Mouse (Mus musculus) lung, embryonic 14.5 days (tissue): ENCODE data around the gene Chd2. TPM values are rescaled to one million over a fixed set of nuclear protein-coding genes. Genes with fewer than 3 reads are reported as not detected.

Experiments used
- ATAC-seq: fragments of 200-750 bp; cut with Nextera tagmentation; 2 replicates; pipeline ENCODE4 v1.8.0; 2017; ENCODE audit warnings: mild to moderate bottlenecking, moderate TSS enrichment, moderate library complexity; ENCODE audit not compliant: insufficient read depth
- DNase-seq: peaks from one replicate; pipeline ENCODE4 v3.0.0-alpha.2; 2015
- H3K27ac ChIP-seq: fragments of 300-500 bp; sonication (generic); 2 replicates; pipeline ENCODE4 v1.5.1; 2014; ENCODE audit warnings: low read depth, mild to moderate bottlenecking, moderate library complexity
- H3K27me3 ChIP-seq: fragments of 300-500 bp; sonication (generic); 2 replicates; pipeline ENCODE4 v1.6.1; 2014; ENCODE audit warnings: low read length, control low read depth; ENCODE audit not compliant: insufficient read depth
- H3K36me3 ChIP-seq: fragments of 300-500 bp; sonication (generic); 2 replicates; pipeline ENCODE4 v1.6.1; 2014; ENCODE audit warnings: control low read depth; ENCODE audit not compliant: insufficient read depth
- H3K4me1 ChIP-seq: fragments of 300-500 bp; sonication (generic); 2 replicates; pipeline ENCODE4 v1.6.1; 2014; ENCODE audit warnings: antibody characterized with exemption, control low read depth; ENCODE audit not compliant: insufficient read depth
- H3K4me2 ChIP-seq: fragments of 300-500 bp; sonication (generic); 2 replicates; pipeline ENCODE4 v1.6.1; 2014; ENCODE audit warnings: mild to moderate bottlenecking
- H3K4me3 ChIP-seq: fragments of 300-500 bp; sonication (generic); 2 replicates; pipeline ENCODE4 v1.5.1; 2014; ENCODE audit warnings: low read depth, low read length
- H3K9ac ChIP-seq: fragments of 300-500 bp; sonication (generic); 2 replicates; pipeline ENCODE4 v1.6.1; 2014
- H3K9me3 ChIP-seq: fragments of 300-500 bp; sonication (generic); 2 replicates; pipeline ENCODE4 v1.6.1; 2016; ENCODE audit warnings: low read depth, low read length, control low read depth
- CTCF ChIP-seq: IDR thresholded peaks from 2 replicates; pipeline ENCODE4 v1.5.1; 2016; ENCODE audit warnings: antibody characterized with exemption, low read depth
- WGBS: fragments of 180-500 bp; shearing (Covaris S2); extraction: QIAGEN DNeasy Blood & Tissue Kit; methylation state at CpG from one replicate; pipeline ENCODE4 v1.1.7; 2014; 5-methylcytosine and 5-hydroxymethylcytosine counted together
- polyA plus RNA-seq: library from polyadenylated mRNA; unstranded; fragments of >200 nt; fragmentation: Nextera tagmentation; extraction: Ambion mirVana; gene quantifications from 2 replicates; pipeline ENCODE4 v1.2.1, GENCODE M21; 2014

The Chd2 gene
- polyA plus RNA-seq, 1 experiment from 2014 or later: 62.1 TPM

- peak overlapping the region; percentile 94 for H3K9ac ChIP-seq
- peak overlapping the region; percentile 98 for H3K27ac ChIP-seq
- ATAC-seq (peak; percentile 80), DNase-seq (peak; percentile 96)
- TF ChIP-seq CTCF: no peak
- H3K4me1 ChIP-seq: peaks cover 15% of the 10 kb centered on the region
- WGBS: under 1% methylated on average over 42 of the region's 42 CpGs
- H3K4me3 ChIP-seq: peak overlapping the region; percentile 84
- H3K4me2 ChIP-seq: peak overlapping the region; percentile 79
- H3K9me3 ChIP-seq: no peaks in the 10 kb centered on the region
- 0 out of 2 replicates have a peak, but pooled peaks cover 3% of the 10 kb centered on the region for H3K36me3 ChIP-seq
- no peaks in the 10 kb centered on the region for H3K27me3 ChIP-seq
These were observed 150.6 kb downstream of the Chd2 start for GRCm38 (mm10) chr7:73391002-73391517.

- Histone ChIP-seq H3K36me3 (0 out of 2 replicates have a peak, but pooled peaks cover 3% of the 10 kb centered on the region), H3K27ac (peak overlapping the region; percentile 98), H3K9ac (peak overlapping the region; percentile 94), H3K4me1 (peaks cover 10% of the 10 kb centered on the region; the same call in 1 of the 2 replicates), H3K9me3 (no peaks in the 10 kb centered on the region), H3K4me3 (peak overlapping the region; percentile 84), H3K27me3 (no peaks in the 10 kb centered on the region), H3K4me2 (peak overlapping the region; percentile 79)
- 3% methylated on average over 18 of the region's 18 CpGs for WGBS
- DNase-seq (no peak), ATAC-seq (peak; percentile 33)
- TF ChIP-seq CTCF: no peak
These were observed 151.1 kb downstream of the Chd2 start for GRCm38 (mm10) chr7:73390426-73391001.

DNA sequence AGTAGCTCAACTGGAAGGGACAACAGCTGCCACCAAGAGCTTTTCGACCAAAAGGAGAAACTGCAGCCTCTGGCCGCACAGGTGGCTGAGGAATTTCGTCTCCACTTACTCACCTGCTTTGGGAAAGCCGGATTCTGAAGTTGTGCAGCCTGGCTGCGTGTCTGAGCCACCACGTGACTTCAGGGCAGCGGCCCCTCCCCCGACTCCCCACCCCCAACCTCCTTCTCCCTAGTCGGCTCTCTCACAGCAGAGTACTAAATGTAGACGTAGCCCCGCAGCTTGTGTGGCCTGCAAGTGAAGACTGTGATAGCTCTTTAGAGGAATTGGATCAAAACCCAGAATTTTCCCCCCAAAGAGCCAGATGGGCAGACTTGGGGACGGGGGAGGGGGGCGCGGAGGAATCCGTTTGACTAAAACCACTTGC lies 151.7 kb downstream of the Chd2 start:
- peak overlapping the region; percentile 98 for H3K27ac ChIP-seq
- H3K4me3 ChIP-seq: peak overlapping the region; percentile 84
- peak; percentile 73 for DNase-seq
- H3K36me3 ChIP-seq: 0 out of 2 replicates have a peak, but pooled peaks cover under 1% of the 10 kb centered on the region
- peaks cover 10% of the 10 kb centered on the region; the same call in 1 of the 2 replicates for H3K4me1 ChIP-seq
- peak; percentile 13; the same call in 1 of the 2 replicates for ATAC-seq
- H3K9ac ChIP-seq: peak overlapping the region; percentile 23; the same call in 1 of the 2 replicates
- TF ChIP-seq CTCF: no peak
- no peaks in the 10 kb centered on the region for H3K27me3 ChIP-seq
- no peaks in the 10 kb centered on the region for H3K9me3 ChIP-seq
- H3K4me2 ChIP-seq: peak overlapping the region; percentile 79
- WGBS: 3% methylated on average over 15 of the region's 15 CpGs

DNA sequence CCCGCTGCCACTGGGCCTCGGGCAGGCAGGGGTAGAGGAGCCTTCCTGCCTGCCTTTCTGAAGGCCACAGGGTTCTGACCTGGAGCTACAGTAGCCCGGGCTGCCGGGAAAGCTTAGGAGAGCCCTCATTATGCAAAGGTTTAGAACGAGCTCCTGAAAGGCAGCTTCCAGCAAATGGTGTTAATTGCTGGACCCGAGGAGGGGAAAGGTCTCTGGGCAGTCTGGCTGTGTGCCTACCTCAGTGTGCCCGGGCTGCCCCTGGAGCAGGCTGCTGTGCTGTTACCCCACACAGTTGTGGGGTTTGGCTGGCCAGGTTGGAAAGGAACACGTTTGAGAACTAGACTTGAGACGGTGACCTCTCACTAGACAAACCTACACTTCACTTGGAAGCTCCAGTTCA lies 152.2 kb downstream of the Chd2 start:
- no peaks in the 10 kb centered on the region for H3K27me3 ChIP-seq
- peak overlapping the region; percentile 23; the same call in 1 of the 2 replicates for H3K9ac ChIP-seq
- 9% methylated on average over 9 of the region's 9 CpGs for WGBS
- peaks cover 10% of the 10 kb centered on the region; the same call in 1 of the 2 replicates for H3K4me1 ChIP-seq
- H3K4me3 ChIP-seq: 0 out of 2 replicates have a peak overlapping the region, but pooled peaks have one; percentile 84
- no peaks in the 10 kb centered on the region for H3K9me3 ChIP-seq
- DNase-seq (no peak), ATAC-seq (no peak)
- peak overlapping the region; percentile 79 for H3K4me2 ChIP-seq
- H3K36me3 ChIP-seq: no peaks in the 10 kb centered on the region
- peak overlapping the region; percentile 98 for H3K27ac ChIP-seq
- no peak for TF ChIP-seq CTCF

GRCm38 (mm10) chr7:73388866-73389265 lies 152.8 kb downstream of the Chd2 start:
- H3K36me3 ChIP-seq: no peaks in the 10 kb centered on the region
- H3K4me3 ChIP-seq: no peak overlapping the region
- H3K9ac ChIP-seq: no peak overlapping the region
- H3K9me3 ChIP-seq: no peaks in the 10 kb centered on the region
- H3K27me3 ChIP-seq: no peaks in the 10 kb centered on the region
- DNase-seq: no peak
- peaks cover 10% of the 10 kb centered on the region; the same call in 1 of the 2 replicates for H3K4me1 ChIP-seq
- H3K4me2 ChIP-seq: no peak overlapping the region
- no peak for ATAC-seq
- TF ChIP-seq CTCF: peak; percentile 18; the same call in 1 of the 2 replicates
- WGBS: 80% methylated on average over 2 of the region's 2 CpGs
- H3K27ac ChIP-seq: no peak overlapping the region

DNA sequence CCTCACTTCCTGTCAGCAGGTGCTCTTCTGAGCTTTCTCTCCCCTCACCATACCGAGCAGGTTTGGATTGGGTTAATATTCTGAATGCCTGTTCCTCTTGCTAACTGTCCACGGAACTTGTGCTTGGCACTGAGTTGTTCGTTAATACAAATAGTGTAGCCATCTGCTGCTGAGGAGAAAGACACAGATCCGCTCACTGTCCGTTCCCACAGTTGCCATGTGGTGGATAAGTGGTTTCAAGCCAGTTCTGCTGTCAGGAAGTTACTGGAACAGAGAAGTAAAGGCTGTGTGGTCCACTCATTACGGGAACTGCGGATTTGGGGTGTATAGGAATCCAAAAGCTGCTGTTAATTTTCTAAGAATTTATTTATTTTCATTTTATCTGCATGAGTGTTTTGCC lies 158.8 kb downstream of the Chd2 start:
- WGBS: 66% methylated on average over 7 of the region's 7 CpGs
- no peaks in the 10 kb centered on the region for H3K9me3 ChIP-seq
- no peak for TF ChIP-seq CTCF
- H3K9ac ChIP-seq: no peak overlapping the region
- H3K4me3 ChIP-seq: no peak overlapping the region
- no peaks in the 10 kb centered on the region; the same call in 1 of the 2 replicates for H3K27me3 ChIP-seq
- ATAC-seq (no peak), DNase-seq (no peak)
- H3K4me2 ChIP-seq: no peak overlapping the region
- no peak overlapping the region for H3K27ac ChIP-seq
- no peaks in the 10 kb centered on the region for H3K4me1 ChIP-seq
- H3K36me3 ChIP-seq: no peaks in the 10 kb centered on the region

DNA sequence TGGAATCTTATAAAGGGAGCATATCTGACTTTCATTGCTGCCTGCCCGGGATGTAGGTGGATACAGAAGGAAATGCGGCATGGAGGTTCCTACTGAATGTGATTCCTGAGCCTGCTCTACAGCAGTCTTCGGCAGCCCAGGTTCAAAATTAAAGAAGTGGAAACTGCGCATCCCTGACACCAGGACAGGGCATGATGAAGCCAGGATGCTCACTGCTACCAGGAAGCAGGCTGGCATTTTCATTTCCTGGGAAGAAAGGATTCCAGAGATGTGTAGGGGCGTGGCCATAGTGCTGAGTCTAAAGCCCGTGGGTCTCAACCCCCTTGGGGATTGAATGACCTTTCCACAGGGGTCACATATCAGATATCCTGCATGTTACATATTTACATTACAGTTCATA lies 163.6 kb downstream of the Chd2 start:
- Histone ChIP-seq H3K4me2 (no peak overlapping the region; the same call in 1 of the 2 replicates), H3K4me3 (no peak overlapping the region), H3K9me3 (no peaks in the 10 kb centered on the region), H3K36me3 (no peaks in the 10 kb centered on the region), H3K4me1 (peaks cover 3% of the 10 kb centered on the region), H3K9ac (no peak overlapping the region), H3K27ac (no peak overlapping the region), H3K27me3 (peaks cover 14% of the 10 kb centered on the region; the same call in 1 of the 2 replicates)
- DNase-seq: no peak
- 68% methylated on average over 6 of the region's 6 CpGs for WGBS
- ATAC-seq: no peak
- no peak for TF ChIP-seq CTCF
